Mouse (Mus musculus) midbrain, postnatal 0 days (tissue): ENCODE results near the gene Fblim1. TPM values are rescaled to one million over a fixed set of nuclear protein-coding genes. Genes with fewer than 3 reads are reported as not detected.

Experiments used
- ATAC-seq: fragments of 200-750 bp; cut with Nextera tagmentation; 2 replicates; pipeline ENCODE4 v1.8.0; 2017; ENCODE audit warnings: moderate number of reproducible peaks, mild to moderate bottlenecking, moderate TSS enrichment, moderate library complexity; ENCODE audit not compliant: low FRiP score
- DNase-seq: peaks from one replicate; pipeline ENCODE4 v3.0.0-alpha.2; 2015; ENCODE audit warnings: low spot score
- H3K27ac ChIP-seq: fragments of 300-500 bp; sonication (generic); 2 replicates; pipeline ENCODE4 v1.5.1; 2014; ENCODE audit warnings: low read depth, mild to moderate bottlenecking, low read length, mixed read lengths
- H3K27me3 ChIP-seq: fragments of 300-500 bp; sonication (generic); 2 replicates; pipeline ENCODE4 v1.6.1; 2014; ENCODE audit warnings: low read length, control low read depth, mixed read lengths; ENCODE audit not compliant: insufficient read depth
- H3K36me3 ChIP-seq: fragments of 300-500 bp; sonication (generic); 2 replicates; pipeline ENCODE4 v1.6.1; 2014; ENCODE audit warnings: low read length, control low read depth, mixed read lengths; ENCODE audit not compliant: insufficient read depth
- H3K4me1 ChIP-seq: fragments of 300-500 bp; sonication (generic); 2 replicates; pipeline ENCODE4 v1.6.1; 2014; ENCODE audit warnings: mild to moderate bottlenecking, control low read depth, antibody characterized with exemption, low read length, mixed read lengths; ENCODE audit not compliant: insufficient read depth
- H3K4me2 ChIP-seq: fragments of 300-500 bp; sonication (generic); 2 replicates; pipeline ENCODE4 v1.6.1; 2014; ENCODE audit warnings: low read depth, mild to moderate bottlenecking, low read length, mixed read lengths; ENCODE audit not compliant: poor library complexity, severe bottlenecking
- H3K4me3 ChIP-seq: fragments of 300-500 bp; sonication (generic); 2 replicates; pipeline ENCODE4 v1.5.1; 2014; ENCODE audit warnings: low read depth, mild to moderate bottlenecking, low read length, moderate library complexity
- H3K9ac ChIP-seq: fragments of 300-500 bp; sonication (generic); replicated peaks from 2 replicates; pipeline ENCODE4 v1.6.1; 2014; ENCODE audit warnings: mild to moderate bottlenecking, low read length, moderate library complexity, mixed read lengths; ENCODE audit not compliant: poor library complexity, severe bottlenecking
- H3K9me3 ChIP-seq: fragments of 300-500 bp; sonication (generic); 2 replicates; pipeline ENCODE4 v1.6.1; 2016; ENCODE audit warnings: low read length, control low read depth
- CTCF ChIP-seq: IDR thresholded peaks from 2 replicates; pipeline ENCODE4 v1.5.1; 2016; ENCODE audit warnings: antibody characterized with exemption, mild to moderate bottlenecking
- WGBS: fragments of 180-500 bp; shearing (Covaris S2); extraction: QIAGEN DNeasy Blood & Tissue Kit; methylation state at CpG from one replicate; pipeline ENCODE4 v1.1.7; 2014; 5-methylcytosine and 5-hydroxymethylcytosine counted together
- polyA plus RNA-seq: library from polyadenylated mRNA; unstranded; fragments of >200 nt; fragmentation: Nextera tagmentation; extraction: Ambion mirVana; gene quantifications from 2 replicates; pipeline ENCODE4 v1.2.1, GENCODE M21; 2015
- total RNA-seq: library from RNA; depleted of rRNA; stranded (reverse); fragments of >200 nt; gene quantifications from 2 replicates; pipeline ENCODE4 v1.2.3, GENCODE M21; 2014; rRNA removed

Fblim1 gene
- 24.0 and 26.2 TPM in 2 replicates for total RNA-seq
- 23.1 and 24.1 TPM in 2 replicates for polyA plus RNA-seq

GRCm38 (mm10) chr4:141605861-141606260 lies at the start of gene Fblim1:
Gene Fblim1, minus strand, starts transcription at chr4:141606096.
- H3K9ac ChIP-seq, result no peak within 1 kb of the TSS
- H3K27me3 ChIP-seq, result no peaks in the 10 kb centered on the region
- no peak within 1 kb of the TSS for H3K4me2 ChIP-seq
- 85% methylated on average over 11 of the region's 11 CpGs for WGBS
- no peak within 1 kb of the TSS for H3K27ac ChIP-seq
- no peak within 1 kb of the TSS for H3K4me3 ChIP-seq
- H3K4me1 ChIP-seq, result no peaks in the 10 kb centered on the region
- DNase-seq, result no peak
- no peaks in the 10 kb centered on the region for H3K9me3 ChIP-seq
- no peaks in the 10 kb centered on the region for H3K36me3 ChIP-seq
- no peak for TF ChIP-seq CTCF
- ATAC-seq, result no peak

DNA sequence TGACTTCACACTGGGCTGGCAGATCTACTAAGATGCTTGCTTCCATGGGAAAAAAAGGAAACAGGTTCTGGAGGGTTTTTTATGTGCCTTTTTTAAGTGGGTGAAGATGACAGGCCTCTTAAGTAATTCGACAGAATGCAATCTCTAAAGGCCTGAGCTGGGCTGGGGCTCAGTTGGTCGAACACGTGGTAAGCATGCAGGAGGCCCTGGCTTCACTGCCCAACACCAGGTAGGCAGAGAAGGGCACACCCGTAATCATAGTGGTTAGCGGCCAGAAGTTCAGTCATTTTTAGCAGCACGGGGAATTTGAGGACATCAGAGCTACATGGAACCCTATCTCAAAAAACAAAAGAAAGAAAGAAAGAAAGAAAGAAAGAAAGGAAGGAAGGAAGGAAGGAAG lies 48.6 kb upstream of the Fblim1 start:
- TF ChIP-seq CTCF, result no peak
- DNase-seq (no peak), ATAC-seq (no peak)
- 94% methylated on average over 6 of the region's 6 CpGs for WGBS
- no peak overlapping the region for H3K4me2 ChIP-seq
- H3K4me1 ChIP-seq, result no peaks in the 10 kb centered on the region
- no peaks in the 10 kb centered on the region for H3K9me3 ChIP-seq
- no peaks in the 10 kb centered on the region for H3K27me3 ChIP-seq
- H3K27ac ChIP-seq, result peak overlapping the region; percentile 43; the same call in 1 of the 2 replicates
- no peak overlapping the region for H3K9ac ChIP-seq
- H3K4me3 ChIP-seq, result no peak overlapping the region
- peaks cover 20% of the 10 kb centered on the region for H3K36me3 ChIP-seq

- H3K27me3 ChIP-seq, result no peaks in the 10 kb centered on the region
- H3K4me2 ChIP-seq, result no peak overlapping the region
- DNase-seq, result peak; percentile 42
- 81% methylated on average over 13 of the region's 13 CpGs for WGBS
- no peak overlapping the region for H3K9ac ChIP-seq
- TF ChIP-seq CTCF, result no peak
- H3K36me3 ChIP-seq, result peaks cover 18% of the 10 kb centered on the region
- no peaks in the 10 kb centered on the region for H3K4me1 ChIP-seq
- H3K27ac ChIP-seq, result no peak overlapping the region
- no peaks in the 10 kb centered on the region for H3K9me3 ChIP-seq
- no peak overlapping the region for H3K4me3 ChIP-seq
- ATAC-seq, result peak; percentile 52; the same call in 1 of the 2 replicates
Observed at GRCm38 (mm10) chr4:141653813-141654212, 47.9 kb upstream of the Fblim1 start.

DNA sequence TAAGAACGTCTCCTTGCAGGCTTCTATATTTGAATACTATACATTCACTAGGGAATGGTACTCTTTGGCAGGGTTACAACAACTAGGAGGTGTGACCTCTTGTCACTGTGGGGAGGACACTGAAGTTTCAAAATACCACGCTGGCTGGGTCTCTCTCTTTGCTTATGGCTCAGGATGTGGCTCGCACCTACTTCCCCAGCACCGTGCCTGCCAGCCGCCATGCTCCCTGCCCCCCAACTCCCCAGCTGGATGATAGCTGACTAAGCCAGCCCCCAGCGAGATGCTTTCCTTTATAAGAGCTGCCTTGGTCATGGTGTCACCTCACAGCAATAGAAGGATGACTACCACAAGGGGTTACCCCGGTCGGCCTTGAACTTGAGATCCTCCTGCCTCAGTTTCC lies 47.1 kb upstream of the Fblim1 start:
- no peak overlapping the region for H3K4me2 ChIP-seq
- no peaks in the 10 kb centered on the region for H3K4me1 ChIP-seq
- no peaks in the 10 kb centered on the region for H3K27me3 ChIP-seq
- ATAC-seq, result no peak
- WGBS, result 95% methylated on average over 8 of the region's 8 CpGs
- no peak for TF ChIP-seq CTCF
- peaks cover 15% of the 10 kb centered on the region for H3K36me3 ChIP-seq
- no peak overlapping the region for H3K27ac ChIP-seq
- H3K4me3 ChIP-seq, result no peak overlapping the region
- no peaks in the 10 kb centered on the region for H3K9me3 ChIP-seq
- no peak overlapping the region for H3K9ac ChIP-seq
- no peak for DNase-seq

- ATAC-seq (no peak), DNase-seq (no peak)
- no peak overlapping the region for H3K4me2 ChIP-seq
- TF ChIP-seq CTCF, result no peak
- no peaks in the 10 kb centered on the region for H3K4me1 ChIP-seq
- H3K9me3 ChIP-seq, result no peaks in the 10 kb centered on the region
- H3K36me3 ChIP-seq, result peaks cover 13% of the 10 kb centered on the region
- WGBS, result 76% methylated on average over 10 of the region's 10 CpGs
- no peak overlapping the region for H3K27ac ChIP-seq
- H3K4me3 ChIP-seq, result no peak overlapping the region
- H3K9ac ChIP-seq, result no peak overlapping the region
- H3K27me3 ChIP-seq, result no peaks in the 10 kb centered on the region
Observed at GRCm38 (mm10) chr4:141651944-141652343, 46.0 kb upstream of the Fblim1 start.

DNA sequence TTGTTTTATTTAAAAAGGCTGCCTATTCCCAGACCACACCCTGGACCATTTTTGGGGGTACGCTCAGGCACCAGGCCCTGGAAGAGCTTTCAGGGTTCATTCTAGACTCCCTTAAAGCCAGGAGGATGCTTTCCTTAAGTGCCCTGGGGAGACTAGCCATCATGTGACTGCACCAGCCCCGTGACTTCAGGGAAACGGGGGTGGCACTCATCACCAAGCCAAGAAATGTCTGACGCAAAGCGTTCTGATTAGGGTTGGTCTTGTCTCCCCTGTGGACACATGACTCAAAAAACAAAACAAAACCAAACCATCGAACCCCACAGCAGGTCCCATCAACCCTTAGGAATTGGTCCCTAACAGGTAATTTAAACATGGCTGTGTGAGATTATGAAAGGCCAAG lies 45.4 kb upstream of the Fblim1 start:
- Histone ChIP-seq H3K36me3 (peaks cover 8% of the 10 kb centered on the region), H3K4me2 (no peak overlapping the region), H3K27me3 (no peaks in the 10 kb centered on the region), H3K4me3 (no peak overlapping the region), H3K27ac (0 out of 2 replicates have a peak overlapping the region, but pooled peaks have one; percentile 6), H3K9me3 (no peaks in the 10 kb centered on the region), H3K4me1 (no peaks in the 10 kb centered on the region), H3K9ac (no peak overlapping the region)
- no peak for DNase-seq
- TF ChIP-seq CTCF, result no peak
- 83% methylated on average over 6 of the region's 6 CpGs for WGBS
- no peak for ATAC-seq
